Mouse (Mus musculus) olfactory bulb, adult 2 months (tissue): ENCODE results near the gene Eif3k.

Experiments
- CTCF ChIP-seq: fragments of 200-500 bp; IDR thresholded peaks from 2 replicates; pipeline ENCODE4 v1.5.1; 2012; ENCODE audit warnings: low read depth, mild to moderate bottlenecking, low read length, moderate library complexity; ENCODE audit not compliant: insufficient read depth
- POLR2A ChIP-seq: fragments of 200-500 bp; IDR thresholded peaks from 2 replicates; pipeline ENCODE4 v1.6.1; 2012; ENCODE audit warnings: mild to moderate bottlenecking, low read depth, low read length, moderate library complexity; ENCODE audit not compliant: insufficient read depth

DNA sequence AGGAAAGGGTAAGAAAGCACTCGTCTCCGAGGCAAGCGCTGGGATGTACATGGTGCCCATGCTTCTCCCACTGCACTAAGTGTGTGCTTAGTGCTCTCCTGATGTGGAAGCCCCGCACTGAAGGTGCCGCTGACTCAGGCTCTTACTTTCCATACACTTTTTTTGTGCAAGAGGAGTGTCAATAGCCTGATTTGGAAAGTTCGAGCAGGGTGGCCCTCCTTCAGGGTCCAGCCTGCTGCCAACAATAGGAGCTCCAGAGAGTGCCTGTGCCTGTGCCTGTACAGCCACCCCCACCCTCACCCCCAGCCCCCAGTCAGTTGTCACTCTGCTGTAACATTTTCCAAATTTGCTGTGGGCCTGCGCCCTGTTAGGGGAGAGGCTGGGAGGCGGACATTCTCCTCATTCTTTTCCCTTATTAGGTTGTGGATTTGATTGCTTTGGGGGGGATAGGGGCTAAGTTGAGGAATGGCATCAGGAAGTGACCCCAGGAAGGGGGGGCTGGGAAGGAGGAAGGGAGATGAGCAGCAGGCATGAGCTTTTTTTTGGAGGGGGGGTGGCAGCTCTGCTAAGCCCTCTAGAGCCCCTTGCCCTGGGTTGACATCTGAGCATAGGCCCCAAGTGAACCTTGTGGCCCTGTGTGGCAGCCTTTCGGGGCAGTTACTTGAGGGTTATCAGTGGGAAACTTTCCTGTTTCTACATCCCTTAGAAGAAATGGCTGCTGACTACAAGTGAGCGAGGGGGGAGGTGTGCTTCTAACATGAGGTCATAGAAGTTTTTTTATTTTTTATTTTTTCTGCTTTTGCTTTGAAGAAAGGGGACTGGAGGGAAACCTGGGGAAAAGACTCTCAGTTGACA, 36.0 kb downstream of the Eif3k start:
- no peak for TF ChIP-seq CTCF
- no peak for TF ChIP-seq POLR2A
